Mouse (Mus musculus) cortical plate, adult 2 months (tissue): Measurements from ENCODE around the gene Hypk.

Experiments used
- CTCF ChIP-seq: fragments of 200-500 bp; IDR thresholded peaks from 2 replicates; pipeline ENCODE4 v1.5.1; 2011; ENCODE audit warnings: mild to moderate bottlenecking, control low read depth, low read length; ENCODE audit not compliant: insufficient read depth; ENCODE audit errors: extremely low read depth
- POLR2A ChIP-seq: fragments of 200-500 bp; IDR thresholded peaks from 2 replicates; pipeline ENCODE4 v1.6.1; 2011; ENCODE audit warnings: mild to moderate bottlenecking, low read length, control low read depth; ENCODE audit not compliant: insufficient read depth; ENCODE audit errors: extremely low read depth

DNA sequence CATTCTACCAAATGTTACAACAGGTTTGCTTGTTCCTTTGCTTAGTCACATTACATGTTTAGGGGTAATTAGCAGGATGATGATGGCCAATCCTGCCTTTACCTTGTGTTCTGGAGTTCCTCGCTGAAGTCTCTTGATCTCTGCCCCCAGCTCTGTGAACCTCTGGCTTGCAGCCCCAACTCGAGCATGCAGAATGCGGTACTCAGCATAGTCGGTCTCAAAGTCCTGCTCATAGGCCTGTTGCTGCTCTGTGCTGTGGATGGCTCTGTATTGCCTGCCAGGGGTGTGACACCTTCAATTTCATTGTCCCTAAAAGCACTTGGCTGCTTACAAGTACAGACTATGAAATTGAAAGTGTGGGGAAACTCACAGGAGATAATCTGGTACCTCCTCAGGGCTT lies 13.3 kb upstream of the Hypk start:
- TF ChIP-seq POLR2A (no peak), CTCF (no peak)
